Mouse (Mus musculus): ENCODE measurements around the gene Gnpat.

DNA sequence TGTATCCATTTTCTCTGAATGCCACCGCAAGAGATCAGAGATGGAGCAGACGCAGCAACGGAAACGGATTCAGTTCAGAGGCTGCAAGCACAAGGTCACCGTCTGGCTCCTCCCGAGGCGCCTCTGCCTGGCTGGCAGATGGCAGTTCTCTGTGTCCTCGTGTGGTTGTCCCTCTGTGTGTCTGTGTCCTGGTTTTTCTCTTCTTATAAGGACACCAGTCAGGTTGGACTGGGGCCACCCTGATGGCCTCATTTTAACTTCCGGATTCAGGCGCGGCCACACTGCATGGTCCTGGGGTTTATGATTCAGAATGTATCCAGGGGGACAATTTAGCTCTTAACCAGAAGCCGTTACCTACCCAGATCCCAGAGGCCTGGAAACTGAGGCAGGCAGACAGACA, 47.0 kb upstream of the Gnpat start:
- TF ChIP-seq EP300 (optimal IDR thresholded peaks at IDR 0.05): no peak
- no peak for TF ChIP-seq CTCF (IDR thresholded peaks at IDR 0.05; ENCODE audit: low read depth)
